Mouse (Mus musculus) intestine, postnatal 0 days (tissue): ENCODE measurements at regions not wholly inside any gene's neighbourhood (a gene's known extent, or its start where the extent isn't known, plus 50 kb on each side); places are given as distances from the start of the nearest gene placed in this dataset.
A peak's percentile ranks its signal among the peaks of the same experiment; 100 is the strongest.
"Not testable (repeated sequence)": the region's sequence is repeated elsewhere in the genome, so short reads cannot be mapped to it uniquely, and the experiment has no call there.

Experiments
- ATAC-seq: fragments of 200-750 bp; cut with Nextera tagmentation; 2 replicates; pipeline ENCODE4 v1.8.0; 2017; ENCODE audit warnings: mild to moderate bottlenecking, moderate TSS enrichment, moderate library complexity
- H3K27ac ChIP-seq: fragments of 300-500 bp; sonication (generic); 2 replicates; pipeline ENCODE4 v1.5.1; 2014; ENCODE audit warnings: mild to moderate bottlenecking, low read depth, low read length, moderate library complexity
- H3K27me3 ChIP-seq: fragments of 300-500 bp; sonication (generic); replicated peaks from 2 replicates; pipeline ENCODE4 v1.6.1; 2014; ENCODE audit warnings: low read length, mixed read lengths; ENCODE audit not compliant: control insufficient read depth, insufficient read depth
- H3K36me3 ChIP-seq: fragments of 300-500 bp; sonication (generic); 2 replicates; pipeline ENCODE4 v1.6.1; 2014; ENCODE audit warnings: mild to moderate bottlenecking, moderate library complexity; ENCODE audit not compliant: control insufficient read depth, insufficient read depth
- H3K4me1 ChIP-seq: fragments of 300-500 bp; sonication (generic); replicated peaks from 2 replicates; pipeline ENCODE4 v1.6.1; 2014; ENCODE audit warnings: antibody characterized with exemption, low read length, mixed read lengths; ENCODE audit not compliant: control insufficient read depth, insufficient read depth
- H3K4me2 ChIP-seq: fragments of 300-500 bp; sonication (generic); replicated peaks from 2 replicates; pipeline ENCODE4 v1.6.1; 2014; ENCODE audit warnings: low read depth, mild to moderate bottlenecking, moderate library complexity
- H3K4me3 ChIP-seq: fragments of 300-500 bp; sonication (generic); 2 replicates; pipeline ENCODE4 v1.5.1; 2014; ENCODE audit warnings: low read depth, low read length
- H3K9ac ChIP-seq: fragments of 300-500 bp; sonication (generic); 2 replicates; pipeline ENCODE4 v1.6.1; 2014; ENCODE audit warnings: mild to moderate bottlenecking, low read depth, low read length
- H3K9me3 ChIP-seq: fragments of 300-500 bp; sonication (generic); 2 replicates; pipeline ENCODE4 v1.6.1; 2016; ENCODE audit warnings: mixed run types; ENCODE audit not compliant: control insufficient read depth
- CTCF ChIP-seq: sonication (generic); IDR thresholded peaks from 2 replicates; pipeline ENCODE4 v1.5.1; 2016; ENCODE audit warnings: low read depth, mild to moderate bottlenecking, control low read depth, antibody characterized with exemption, moderate library complexity
- WGBS: fragments of 180-500 bp; shearing (Covaris S2); extraction: QIAGEN DNeasy Blood & Tissue Kit; methylation state at CpG from one replicate; pipeline ENCODE4 v1.1.7; 2014; 5-methylcytosine and 5-hydroxymethylcytosine counted together

- not testable (repeated sequence) for H3K9me3 ChIP-seq, ATAC-seq, H3K36me3 ChIP-seq, H3K9ac ChIP-seq, H3K4me1 ChIP-seq, H3K27ac ChIP-seq, H3K4me3 ChIP-seq, H3K27me3 ChIP-seq, H3K4me2 ChIP-seq
- peak; percentile 53 for TF ChIP-seq CTCF
- WGBS, result 37% methylated on average over 3 of the region's 3 CpGs
Measured at GRCm38 (mm10) chr13:3216070-3216469, 321.8 kb upstream of the Gdi2 start.

- not testable (repeated sequence) for H3K27ac ChIP-seq, H3K4me2 ChIP-seq, H3K4me3 ChIP-seq, H3K36me3 ChIP-seq, H3K4me1 ChIP-seq, H3K9ac ChIP-seq, ATAC-seq, H3K9me3 ChIP-seq, H3K27me3 ChIP-seq
- 79% methylated on average over 10 of the region's 10 CpGs for WGBS
Measured at GRCm38 (mm10) chr13:3221005-3221621, 316.8 kb upstream of the Gdi2 start.

- H3K4me1 ChIP-seq, result no peaks in the 10 kb centered on the region
- H3K36me3 ChIP-seq, result no peaks in the 10 kb centered on the region
Measured at GRCm38 (mm10) chr13:3221622-3222021, 316.2 kb upstream of the Gdi2 start.

GRCm38 (mm10) chr13:3258379-3258778, 279.5 kb upstream of the Gdi2 start:
- H3K4me3 ChIP-seq, result no peak overlapping the region
- H3K9ac ChIP-seq, result no peak overlapping the region
- no peak overlapping the region for H3K4me2 ChIP-seq
- no peak for TF ChIP-seq CTCF
- no peaks in the 10 kb centered on the region for H3K4me1 ChIP-seq
- H3K27ac ChIP-seq, result no peak overlapping the region
- no peaks in the 10 kb centered on the region for H3K36me3 ChIP-seq
- no peak for ATAC-seq
- WGBS, result 68% methylated on average over 1 of the region's 1 CpGs
- H3K9me3 ChIP-seq, result no peaks in the 10 kb centered on the region
- H3K27me3 ChIP-seq, result no peaks in the 10 kb centered on the region

More at GRCm38 (mm10) chr13:3221622-3222021, 316.2 kb upstream of the Gdi2 start:
- H3K4me2 ChIP-seq, result no peak overlapping the region
- no peak overlapping the region for H3K4me3 ChIP-seq
- no peak for ATAC-seq
- H3K27ac ChIP-seq, result no peak overlapping the region
- H3K27me3 ChIP-seq, result no peaks in the 10 kb centered on the region
- no peak for TF ChIP-seq CTCF
- 75% methylated on average over 16 of the region's 16 CpGs for WGBS
- no peak overlapping the region for H3K9ac ChIP-seq
- no peaks in the 10 kb centered on the region for H3K9me3 ChIP-seq

GRCm38 (mm10) chr13:3276130-3276529, 261.7 kb upstream of the Gdi2 start:
- H3K9ac ChIP-seq, H3K4me1 ChIP-seq, H3K27ac ChIP-seq, ATAC-seq, H3K4me3 ChIP-seq, H3K27me3 ChIP-seq, H3K36me3 ChIP-seq, H3K4me2 ChIP-seq, H3K9me3 ChIP-seq: not testable (repeated sequence)
- WGBS, result 54% methylated on average over 1 of the region's 1 CpGs
